Mouse (Mus musculus): Measurements from ENCODE around the gene D10Wsu102e. TPM values are rescaled to one million over a fixed set of nuclear protein-coding genes. Genes with fewer than 3 reads are reported as not detected.
"Not testable (repeated sequence)": the region's sequence is repeated elsewhere in the genome, so short reads cannot be mapped to it uniquely, and the experiment has no call there.

D10Wsu102e gene
- polyA plus RNA-seq, 1 experiment from 2014 or later: 0.81 TPM

DNA sequence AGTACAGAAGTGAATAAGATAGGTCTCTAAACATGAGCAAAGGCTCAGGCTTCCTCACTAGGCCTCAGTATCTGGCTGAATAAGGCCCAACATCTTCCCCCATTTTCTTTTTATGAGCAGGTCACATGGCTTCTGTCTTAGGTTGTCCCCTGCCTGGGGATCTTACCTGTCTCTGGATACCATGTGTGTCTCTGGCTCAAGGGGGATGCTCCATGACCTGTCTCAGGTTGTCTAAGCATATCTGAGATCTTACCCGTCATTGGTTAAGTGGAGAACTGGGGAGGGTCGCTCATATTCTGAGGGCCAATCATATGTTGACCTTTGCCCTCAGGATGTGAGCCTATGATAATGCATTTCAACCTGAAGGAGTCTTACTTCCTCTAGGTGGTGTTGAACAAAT, 20.5 kb downstream of the D10Wsu102e start:
- WGBS: 92% methylated on average over 2 of the region's 2 CpGs
- 0 out of 2 replicates have a peak, but pooled peaks cover 6% of the 10 kb centered on the region for H3K9me3 ChIP-seq (ENCODE audit: low read length)
- no peaks in the 10 kb centered on the region for H3K4me1 ChIP-seq (ENCODE audit: insufficient read depth, low read length)
- H3K36me3 ChIP-seq (ENCODE audit: insufficient read depth, low read length): 0 out of 2 replicates have a peak, but pooled peaks cover 7% of the 10 kb centered on the region
- no peaks in the 10 kb centered on the region for H3K27me3 ChIP-seq (ENCODE audit: insufficient read depth, low read length)
- H3K27ac ChIP-seq (ENCODE audit: low read length): no peak overlapping the region
- H3K4me2 ChIP-seq (replicated peaks; ENCODE audit: low read depth, low read length): no peak overlapping the region
- no peak for ATAC-seq (ENCODE audit: low FRiP score, low TSS enrichment)
- H3K4me3 ChIP-seq (ENCODE audit: low read length): no peak overlapping the region
- H3K9ac ChIP-seq (replicated peaks; ENCODE audit: low read length): no peak overlapping the region

GRCm38 (mm10) chr10:83382528-83382927, 22.5 kb downstream of the D10Wsu102e start:
- WGBS: 72% methylated on average over 4 of the region's 4 CpGs
- no peaks in the 10 kb centered on the region for H3K27me3 ChIP-seq (ENCODE audit: insufficient read depth, low read length)
- 0 out of 2 replicates have a peak, but pooled peaks cover 6% of the 10 kb centered on the region for H3K9me3 ChIP-seq (ENCODE audit: low read length)
- no peak overlapping the region for H3K27ac ChIP-seq (ENCODE audit: low read length)
- 0 out of 2 replicates have a peak, but pooled peaks cover 7% of the 10 kb centered on the region for H3K36me3 ChIP-seq (ENCODE audit: insufficient read depth, low read length)
- H3K9ac ChIP-seq (replicated peaks; ENCODE audit: low read length): no peak overlapping the region
- H3K4me1 ChIP-seq (ENCODE audit: insufficient read depth, low read length): no peaks in the 10 kb centered on the region
- H3K4me2 ChIP-seq (replicated peaks; ENCODE audit: low read depth, low read length): no peak overlapping the region
- H3K4me3 ChIP-seq (ENCODE audit: low read length): no peak overlapping the region
- no peak for ATAC-seq (ENCODE audit: low FRiP score, low TSS enrichment)

DNA sequence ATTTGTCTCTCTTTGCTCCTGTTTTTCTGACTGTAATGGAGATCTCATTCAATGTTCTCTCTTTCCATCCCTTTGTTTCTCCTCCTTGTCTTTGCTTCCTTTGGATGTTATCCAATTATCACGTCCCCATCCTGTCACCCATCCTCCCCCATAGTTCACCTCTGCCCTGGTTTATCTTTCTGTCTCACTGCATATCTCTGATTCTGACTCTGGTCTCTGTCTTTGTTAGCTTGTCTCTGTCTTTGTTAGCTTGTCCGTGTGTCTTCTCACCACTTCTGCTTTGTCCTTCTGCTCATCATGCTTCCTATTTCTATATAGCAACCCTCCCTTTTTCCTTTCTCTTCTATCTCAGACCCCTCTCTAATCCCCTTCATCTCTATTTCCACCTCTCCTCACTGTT, 23.0 kb downstream of the D10Wsu102e start:
- no peaks in the 10 kb centered on the region for H3K4me1 ChIP-seq (ENCODE audit: insufficient read depth, low read length)
- H3K27ac ChIP-seq (ENCODE audit: low read length): no peak overlapping the region
- no peaks in the 10 kb centered on the region for H3K27me3 ChIP-seq (ENCODE audit: insufficient read depth, low read length)
- H3K36me3 ChIP-seq (ENCODE audit: insufficient read depth, low read length): 0 out of 2 replicates have a peak, but pooled peaks cover 7% of the 10 kb centered on the region
- H3K9me3 ChIP-seq (ENCODE audit: low read length): 0 out of 2 replicates have a peak, but pooled peaks cover 6% of the 10 kb centered on the region
- WGBS: 67% methylated on average over 2 of the region's 2 CpGs
- ATAC-seq (ENCODE audit: low FRiP score, low TSS enrichment): no peak
- H3K9ac ChIP-seq (replicated peaks; ENCODE audit: low read length): no peak overlapping the region
- no peak overlapping the region for H3K4me3 ChIP-seq (ENCODE audit: low read length)
- no peak overlapping the region for H3K4me2 ChIP-seq (replicated peaks; ENCODE audit: low read depth, low read length)

- Histone ChIP-seq H3K4me2 (replicated peaks; ENCODE audit: low read depth, low read length) (no peak overlapping the region), H3K36me3 (ENCODE audit: insufficient read depth, low read length) (0 out of 2 replicates have a peak, but pooled peaks cover 7% of the 10 kb centered on the region), H3K4me3 (ENCODE audit: low read length) (no peak overlapping the region), H3K9me3 (ENCODE audit: low read length) (0 out of 2 replicates have a peak, but pooled peaks cover 6% of the 10 kb centered on the region), H3K27ac (ENCODE audit: low read length) (no peak overlapping the region), H3K4me1 (ENCODE audit: insufficient read depth, low read length) (no peaks in the 10 kb centered on the region), H3K9ac (replicated peaks; ENCODE audit: low read length) (no peak overlapping the region), H3K27me3 (ENCODE audit: insufficient read depth, low read length) (no peaks in the 10 kb centered on the region)
- 88% methylated on average over 13 of the region's 13 CpGs for WGBS
- peak; percentile 42; the same call in 1 of the 2 replicates for ATAC-seq (ENCODE audit: low FRiP score, low TSS enrichment)
Observed at GRCm38 (mm10) chr10:83383863-83384262, 23.8 kb downstream of the D10Wsu102e start.

GRCm38 (mm10) chr10:83384456-83385215, 24.6 kb downstream of the D10Wsu102e start:
- H3K27me3 ChIP-seq (ENCODE audit: insufficient read depth, low read length): no peaks in the 10 kb centered on the region
- 91% methylated on average over 8 of the region's 8 CpGs for WGBS
- H3K9me3 ChIP-seq (ENCODE audit: low read length): 0 out of 2 replicates have a peak, but pooled peaks cover 6% of the 10 kb centered on the region
- no peak overlapping the region for H3K4me2 ChIP-seq (replicated peaks; ENCODE audit: low read depth, low read length)
- ATAC-seq (ENCODE audit: low FRiP score, low TSS enrichment): no peak
- H3K27ac ChIP-seq (ENCODE audit: low read length): no peak overlapping the region
- no peak overlapping the region for H3K4me3 ChIP-seq (ENCODE audit: low read length)
- H3K9ac ChIP-seq (replicated peaks; ENCODE audit: low read length): no peak overlapping the region
- H3K36me3 ChIP-seq (ENCODE audit: insufficient read depth, low read length): 0 out of 2 replicates have a peak, but pooled peaks cover 7% of the 10 kb centered on the region
- H3K4me1 ChIP-seq (ENCODE audit: insufficient read depth, low read length): no peaks in the 10 kb centered on the region

DNA sequence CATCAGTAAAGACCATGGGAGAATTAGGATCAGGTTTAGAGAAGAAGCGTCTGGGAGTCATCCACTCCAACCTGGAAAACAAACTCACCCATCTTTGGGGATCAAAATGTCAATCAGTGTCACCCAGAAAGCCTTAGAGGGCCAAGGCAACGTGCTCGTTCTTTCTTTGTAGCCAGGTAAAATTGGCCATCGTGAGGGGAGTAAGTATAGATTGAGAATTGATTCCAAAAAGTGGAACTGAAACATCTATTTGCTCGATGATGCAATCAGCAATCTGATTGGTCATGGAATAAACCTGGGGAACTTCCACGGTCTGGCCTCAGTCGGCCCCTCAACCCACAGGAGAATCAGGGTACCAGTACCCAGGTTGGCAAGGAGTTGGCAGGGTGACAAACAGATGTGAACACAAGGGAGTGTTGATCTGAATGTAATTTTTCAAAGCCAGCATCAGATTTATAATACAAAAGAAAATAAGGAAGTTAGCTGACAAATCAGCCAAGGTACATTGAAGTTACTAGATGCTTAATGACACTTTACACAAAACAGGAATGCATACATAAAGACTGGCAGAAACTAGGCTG, 25.4 kb downstream of the D10Wsu102e start:
- 93% methylated on average over 7 of the region's 7 CpGs for WGBS
- H3K27me3 ChIP-seq (ENCODE audit: insufficient read depth, low read length): no peaks in the 10 kb centered on the region
- 0 out of 2 replicates have a peak, but pooled peaks cover 6% of the 10 kb centered on the region for H3K9me3 ChIP-seq (ENCODE audit: low read length)
- no peak overlapping the region for H3K9ac ChIP-seq (replicated peaks; ENCODE audit: low read length)
- no peak overlapping the region for H3K27ac ChIP-seq (ENCODE audit: low read length)
- 0 out of 2 replicates have a peak, but pooled peaks cover 7% of the 10 kb centered on the region for H3K36me3 ChIP-seq (ENCODE audit: insufficient read depth, low read length)
- no peak overlapping the region for H3K4me2 ChIP-seq (replicated peaks; ENCODE audit: low read depth, low read length)
- H3K4me1 ChIP-seq (ENCODE audit: insufficient read depth, low read length): no peaks in the 10 kb centered on the region
- H3K4me3 ChIP-seq (ENCODE audit: low read length): no peak overlapping the region
- no peak for ATAC-seq (ENCODE audit: low FRiP score, low TSS enrichment)

DNA sequence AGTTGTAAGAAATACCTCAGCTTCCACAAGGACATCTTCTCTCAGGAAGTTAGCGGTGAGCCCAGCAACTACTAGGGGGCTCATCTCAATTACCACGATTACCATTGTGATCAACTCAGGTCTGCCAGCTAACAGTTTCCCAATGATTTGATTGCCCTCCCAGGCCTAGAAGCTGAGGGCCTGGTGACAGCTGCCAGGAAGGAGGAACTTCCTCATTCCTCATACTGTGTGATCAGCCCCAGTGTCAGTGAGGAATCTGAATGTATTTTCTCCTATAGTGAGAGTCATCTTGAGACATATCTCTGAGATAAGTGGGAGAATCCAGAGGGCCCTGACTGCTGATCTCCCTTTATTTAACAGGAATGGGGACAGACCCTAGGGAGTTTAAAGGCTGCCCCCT, 37.3 kb downstream of the D10Wsu102e start:
- H3K4me3 ChIP-seq (ENCODE audit: low read length): no peak overlapping the region
- H3K9me3 ChIP-seq (ENCODE audit: low read length): no peaks in the 10 kb centered on the region
- H3K27me3 ChIP-seq (ENCODE audit: insufficient read depth, low read length): no peaks in the 10 kb centered on the region
- H3K9ac ChIP-seq (replicated peaks; ENCODE audit: low read length): no peak overlapping the region
- H3K4me2 ChIP-seq (replicated peaks; ENCODE audit: low read depth, low read length): no peak overlapping the region
- no peak for ATAC-seq (ENCODE audit: low FRiP score, low TSS enrichment)
- H3K27ac ChIP-seq (ENCODE audit: low read length): no peak overlapping the region
- no peaks in the 10 kb centered on the region for H3K36me3 ChIP-seq (ENCODE audit: insufficient read depth, low read length)
- no peaks in the 10 kb centered on the region for H3K4me1 ChIP-seq (ENCODE audit: insufficient read depth, low read length)
- WGBS: 88% methylated on average over 2 of the region's 2 CpGs

GRCm38 (mm10) chr10:83400896-83401295, 40.9 kb downstream of the D10Wsu102e start:
- H3K4me1 ChIP-seq (ENCODE audit: insufficient read depth, low read length); H3K27ac ChIP-seq (ENCODE audit: low read length); H3K27me3 ChIP-seq (ENCODE audit: insufficient read depth, low read length); H3K4me3 ChIP-seq (ENCODE audit: low read length); H3K9me3 ChIP-seq (ENCODE audit: low read length); H3K4me2 ChIP-seq (replicated peaks; ENCODE audit: low read depth, low read length); H3K36me3 ChIP-seq (ENCODE audit: insufficient read depth, low read length); ATAC-seq (ENCODE audit: low FRiP score, low TSS enrichment); H3K9ac ChIP-seq (replicated peaks; ENCODE audit: low read length): not testable (repeated sequence)
- 93% methylated on average over 6 of the region's 7 CpGs for WGBS

- Histone ChIP-seq H3K27ac (ENCODE audit: low read length) (no peak overlapping the region), H3K9me3 (ENCODE audit: low read length) (peaks cover 15% of the 10 kb centered on the region), H3K27me3 (ENCODE audit: insufficient read depth, low read length) (no peaks in the 10 kb centered on the region), H3K36me3 (ENCODE audit: insufficient read depth, low read length) (peaks cover 10% of the 10 kb centered on the region; the same call in 1 of the 2 replicates), H3K4me1 (ENCODE audit: insufficient read depth, low read length) (no peaks in the 10 kb centered on the region), H3K4me2 (replicated peaks; ENCODE audit: low read depth, low read length) (no peak overlapping the region), H3K9ac (replicated peaks; ENCODE audit: low read length) (no peak overlapping the region), H3K4me3 (ENCODE audit: low read length) (no peak overlapping the region)
- ATAC-seq (ENCODE audit: low FRiP score, low TSS enrichment): no peak
- WGBS: 82% methylated on average over 11 of the region's 11 CpGs
Observed at GRCm38 (mm10) chr10:83405031-83405430, 45.0 kb downstream of the D10Wsu102e start.

DNA sequence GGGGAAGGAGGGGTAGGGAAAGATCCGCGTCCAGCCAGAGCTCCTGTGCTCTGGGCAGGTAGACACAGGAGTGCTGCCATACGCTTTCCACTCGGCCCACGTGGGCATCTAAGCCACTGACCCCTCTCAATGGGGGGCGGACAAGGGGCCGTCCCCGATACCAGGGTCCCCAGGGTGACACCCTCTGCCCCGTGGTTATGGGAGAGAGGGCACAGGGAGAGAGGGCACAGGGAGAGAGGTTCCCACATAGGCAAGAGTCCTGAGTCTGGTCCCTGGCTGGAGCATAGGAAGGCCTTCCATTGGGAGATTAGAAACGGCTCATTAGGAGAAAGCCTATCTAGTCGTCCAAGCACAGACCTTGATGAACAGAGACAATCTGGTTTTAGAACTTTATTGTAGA, 45.7 kb downstream of the D10Wsu102e start:
- ATAC-seq (ENCODE audit: low FRiP score, low TSS enrichment): no peak
- WGBS: over 99% methylated on average over 11 of the region's 11 CpGs
- H3K9ac ChIP-seq (replicated peaks; ENCODE audit: low read length): no peak overlapping the region

More for the DNA sequence above, 45.7 kb downstream of the D10Wsu102e start:
- Histone ChIP-seq H3K4me1 (ENCODE audit: insufficient read depth, low read length) (no peaks in the 10 kb centered on the region), H3K4me3 (ENCODE audit: low read length) (no peak overlapping the region), H3K27me3 (ENCODE audit: insufficient read depth, low read length) (no peaks in the 10 kb centered on the region), H3K36me3 (ENCODE audit: insufficient read depth, low read length) (peaks cover 10% of the 10 kb centered on the region; the same call in 1 of the 2 replicates), H3K4me2 (replicated peaks; ENCODE audit: low read depth, low read length) (no peak overlapping the region), H3K9me3 (ENCODE audit: low read length) (peaks cover 18% of the 10 kb centered on the region), H3K27ac (ENCODE audit: low read length) (no peak overlapping the region)

Measured in kidney, embryonic 16.5 days (tissue).